Mouse (Mus musculus): ENCODE results near the gene Galnt14.

DNA sequence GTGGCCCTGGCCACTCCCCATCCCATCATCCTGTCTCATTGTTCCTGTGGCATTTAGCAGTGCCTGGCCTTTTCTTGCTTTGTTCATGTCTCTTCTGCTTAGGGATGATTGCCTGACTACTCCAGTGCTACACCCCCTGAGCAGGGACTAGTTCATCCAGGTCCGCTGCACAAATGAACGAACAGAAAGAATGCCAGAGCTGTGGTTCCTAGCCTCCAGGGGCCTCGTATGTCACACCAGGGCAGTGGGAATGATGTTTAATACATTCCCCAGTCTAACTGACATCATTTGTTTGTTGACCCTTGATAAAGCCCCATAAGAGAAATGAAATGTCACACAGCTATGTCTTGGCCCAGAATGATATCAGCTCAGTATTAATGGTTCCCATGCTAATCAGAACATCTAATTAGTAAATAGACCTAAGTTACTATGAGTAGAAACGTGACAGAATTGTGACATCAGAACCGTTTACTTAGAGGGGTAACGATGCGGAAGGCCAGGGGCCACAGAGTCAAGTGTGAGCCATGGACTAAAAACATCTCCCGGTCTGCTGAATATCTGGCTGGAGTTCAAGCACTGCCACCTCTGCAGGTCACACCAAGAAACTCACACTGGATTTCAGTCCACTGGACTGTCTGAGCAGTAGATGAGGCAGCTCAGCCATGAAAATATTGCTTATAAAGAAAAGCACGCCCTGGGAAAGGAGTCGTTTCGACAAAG, 76.1 kb downstream of the Galnt14 start:
- TF ChIP-seq POLR2A (IDR thresholded peaks at IDR 0.05; ENCODE audit: insufficient read depth, low read depth, low read length) (no peak), EP300 (IDR thresholded peaks at IDR 0.05; ENCODE audit: insufficient read depth, low read depth, low read length) (no peak), CTCF (IDR thresholded peaks at IDR 0.05) (no peak)
